Mouse (Mus musculus) thymus, postnatal 4 days (tissue): ENCODE measurements around the gene Kremen1.

Source experiments
- DNase-seq: peaks from one replicate; pipeline ENCODE4 v3.0.0; 2021

The Kremen1 gene

DNA sequence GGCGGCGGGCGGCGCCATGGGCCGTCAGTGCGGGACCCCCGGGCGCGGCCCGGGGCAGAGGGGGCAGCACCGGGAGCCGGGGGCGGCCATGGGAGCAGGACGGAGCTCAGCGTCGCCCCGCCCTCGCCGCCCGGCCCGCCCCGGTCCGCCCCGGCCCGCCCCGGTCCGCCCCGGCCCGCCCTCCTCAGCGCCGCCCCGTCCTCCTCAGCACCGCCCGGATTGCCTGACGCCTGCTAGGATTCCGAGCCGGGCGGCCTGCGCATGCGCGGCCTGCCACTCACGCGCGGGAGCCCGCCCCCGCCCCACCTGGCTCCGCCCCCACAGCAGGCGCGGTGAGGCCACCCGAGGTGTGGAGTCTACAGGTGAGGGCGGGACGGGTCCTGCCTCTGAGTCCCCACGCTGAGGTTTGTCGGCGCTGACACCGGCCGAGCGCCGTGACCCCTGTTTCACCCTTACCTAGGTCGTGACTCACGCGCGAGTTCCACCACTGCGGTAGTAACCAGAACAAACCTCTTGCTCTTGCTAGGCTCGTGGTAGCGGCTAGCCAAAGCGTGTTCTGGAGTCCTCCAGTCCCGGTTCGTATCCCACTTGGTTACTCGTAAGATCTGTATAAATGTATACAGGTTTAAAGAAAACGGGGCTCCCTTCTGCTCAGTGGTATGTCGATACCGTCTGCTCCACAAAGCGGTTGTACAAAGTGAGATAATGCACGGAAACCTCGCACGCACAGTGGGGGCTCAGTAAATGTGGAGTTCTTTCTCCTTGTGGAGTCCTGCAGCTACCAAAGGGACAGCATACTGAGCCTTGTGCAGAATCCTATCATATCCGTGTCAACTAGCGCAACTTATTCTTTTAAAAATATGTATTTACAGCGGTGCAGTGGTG lies at the start of gene Kremen1:
Gene Kremen1 (minus strand): TSS at position 51 of the 885 bp plus-strand sequence.
- peak; percentile 98 for DNase-seq

- DNase-seq, result no peak
These were observed 45.9 kb upstream of the Kremen1 start for GRCm38 (mm10) chr11:5307024-5307905.

- no peak for DNase-seq
These were observed 44.7 kb upstream of the Kremen1 start for GRCm38 (mm10) chr11:5306017-5306416.

- DNase-seq, result no peak
These were observed 43.2 kb upstream of the Kremen1 start for GRCm38 (mm10) chr11:5304526-5304925.

- peak; percentile 25 for DNase-seq
These were observed 36.6 kb upstream of the Kremen1 start for GRCm38 (mm10) chr11:5298007-5298372.

- DNase-seq, result peak; percentile 69
These were observed 36.0 kb upstream of the Kremen1 start for GRCm38 (mm10) chr11:5297148-5298006.

- peak; percentile 36 for DNase-seq
These were observed 35.3 kb upstream of the Kremen1 start for GRCm38 (mm10) chr11:5296576-5297115.

DNA sequence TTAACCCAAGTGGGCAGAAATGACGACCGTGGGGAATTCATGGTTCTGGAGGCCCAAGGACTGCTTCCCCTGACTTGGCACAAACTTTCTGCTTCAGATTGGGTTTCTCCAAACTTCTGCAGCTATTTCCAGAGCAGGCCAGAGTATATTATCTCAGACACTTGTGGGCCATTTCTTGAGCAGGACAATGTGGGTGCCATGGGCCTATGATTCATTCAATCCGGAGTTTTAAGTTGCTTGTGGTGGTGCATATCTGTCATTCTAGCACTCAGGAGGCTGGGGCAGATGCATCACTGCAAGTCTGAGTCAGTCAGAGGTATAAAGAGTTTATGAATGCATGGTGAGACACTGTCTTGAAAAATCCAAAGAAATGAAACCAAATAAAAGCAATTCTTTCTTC lies 33.4 kb upstream of the Kremen1 start:
- no peak for DNase-seq

DNA sequence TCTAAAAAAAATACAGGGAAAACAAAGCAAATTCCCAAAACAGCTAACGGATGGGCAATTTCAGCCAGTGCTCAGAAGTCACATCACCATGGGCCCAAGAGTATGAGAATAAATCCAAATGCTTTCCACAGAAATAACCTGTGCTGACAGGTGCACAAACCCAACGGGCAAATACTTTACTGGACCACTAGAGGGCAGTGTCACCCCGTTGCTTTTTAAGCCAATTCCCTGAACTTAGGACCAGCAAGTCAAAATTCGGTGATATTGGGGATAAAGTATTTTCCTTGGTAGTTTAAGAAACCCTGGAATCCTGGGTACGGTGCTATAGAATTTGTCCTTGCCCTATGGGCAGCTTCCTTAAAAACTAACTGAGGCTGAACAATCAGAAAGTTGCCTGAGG lies 29.3 kb upstream of the Kremen1 start:
- peak; percentile 84 for DNase-seq

DNA sequence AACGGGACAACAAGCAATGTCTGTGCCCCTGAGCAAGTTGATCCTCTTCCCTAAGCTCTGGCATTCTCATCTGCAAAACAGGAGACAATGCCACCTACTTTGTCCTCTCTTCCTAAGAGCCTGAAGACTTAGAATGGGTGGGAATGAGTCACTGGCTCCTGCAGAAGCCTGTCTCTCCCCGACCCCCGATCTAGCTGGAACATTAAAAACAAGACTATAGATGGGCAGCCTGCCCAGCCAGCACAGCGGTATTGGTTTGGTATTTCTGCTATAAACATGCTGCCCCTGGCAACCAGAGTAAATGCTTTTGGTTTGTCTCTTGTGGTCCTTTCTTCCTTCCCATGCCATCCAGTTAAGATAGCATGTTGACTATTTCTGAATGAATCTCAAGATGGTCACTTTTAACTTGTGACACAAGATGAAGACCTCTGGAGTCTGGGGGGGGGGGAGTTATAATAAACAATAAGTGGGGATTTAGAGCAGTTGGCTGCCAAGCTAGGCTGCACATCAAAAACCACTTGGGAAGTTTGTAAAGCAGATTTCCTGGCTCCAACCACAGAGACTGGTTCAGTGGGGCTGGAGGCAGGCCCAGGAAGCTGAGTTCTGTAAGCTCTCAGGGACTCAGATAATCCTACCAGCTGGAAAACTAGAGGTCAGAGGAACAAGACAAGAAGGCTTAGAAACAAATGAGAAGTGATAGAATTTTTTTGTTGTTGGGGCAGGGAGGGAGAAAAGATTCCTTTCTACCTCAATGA lies 28.6 kb upstream of the Kremen1 start:
- DNase-seq, result no peak

GRCm38 (mm10) chr11:5283987-5284386 lies 22.6 kb upstream of the Kremen1 start:
- DNase-seq, result no peak

- no peak for DNase-seq
These were observed 19.6 kb upstream of the Kremen1 start for GRCm38 (mm10) chr11:5280932-5281331.

DNA sequence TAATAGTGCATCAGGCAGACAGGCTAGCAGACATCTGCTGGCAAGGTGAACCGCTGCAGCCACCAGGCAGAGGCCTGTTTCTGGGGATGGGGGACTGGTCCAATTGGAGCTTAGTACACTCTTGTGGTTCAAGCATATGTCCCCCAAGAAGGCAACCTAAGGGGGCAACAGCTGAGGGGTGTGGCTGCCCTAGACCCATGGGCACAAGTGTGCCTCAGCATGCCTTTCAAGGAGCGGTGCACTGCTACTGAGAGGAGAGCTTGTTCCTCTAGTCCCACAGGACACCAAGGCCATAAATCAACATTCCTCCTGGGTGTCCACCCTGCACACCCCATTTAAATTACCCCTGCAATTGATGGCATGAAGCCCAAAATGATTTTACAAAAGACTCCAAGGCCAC lies 17.1 kb upstream of the Kremen1 start:
- no peak for DNase-seq

DNA sequence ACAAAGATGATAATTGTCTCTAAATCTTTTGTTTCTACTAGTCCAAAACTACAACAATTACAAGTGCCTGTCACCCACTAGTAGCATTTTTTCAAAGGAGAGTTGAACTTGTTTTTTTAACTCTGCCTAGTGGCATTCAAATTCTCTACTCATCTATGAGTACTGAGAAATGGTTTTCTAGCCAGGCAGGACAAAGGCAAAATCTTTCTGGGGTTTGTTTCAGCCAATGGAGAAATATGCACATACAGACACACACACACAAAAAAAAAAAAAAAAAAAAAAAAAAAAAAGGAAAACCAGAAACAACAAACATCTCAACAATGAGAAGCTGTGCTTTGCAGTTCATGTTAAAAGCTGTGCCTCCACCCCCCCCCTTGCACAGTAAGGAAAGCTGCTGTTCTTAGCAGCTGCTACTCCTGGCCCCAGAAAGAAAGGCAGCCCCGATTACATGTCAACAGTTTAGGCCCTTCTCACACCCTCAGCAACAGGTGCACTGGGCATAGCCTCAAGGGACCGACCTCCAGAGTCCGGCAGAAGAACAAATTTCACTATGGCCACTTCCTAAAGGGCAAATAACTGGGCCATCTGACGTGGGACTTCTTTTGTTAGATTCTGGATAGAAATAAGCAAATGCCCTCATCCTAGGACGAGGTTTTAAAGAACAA lies 16.1 kb upstream of the Kremen1 start:
- DNase-seq, result no peak

DNA sequence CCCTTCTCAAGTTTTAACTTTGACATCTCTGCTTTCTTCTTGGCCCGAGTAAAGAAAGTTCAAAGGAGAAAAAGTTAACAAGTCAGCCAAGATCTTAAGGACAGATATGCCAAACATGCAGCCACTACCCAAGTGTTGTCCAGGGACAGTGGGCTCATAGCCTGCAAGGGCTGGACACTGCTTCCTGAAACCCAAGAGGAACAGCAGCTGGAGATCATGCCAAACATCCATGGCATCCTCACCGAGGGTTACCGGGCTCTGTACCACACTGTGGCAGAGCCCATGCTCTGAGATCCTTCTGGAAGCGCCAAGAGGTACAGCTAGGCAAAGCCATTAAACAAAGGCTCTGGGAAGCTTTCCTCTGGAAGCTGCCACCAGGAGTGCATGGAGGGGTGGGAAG lies 13.9 kb upstream of the Kremen1 start:
- DNase-seq, result no peak

DNA sequence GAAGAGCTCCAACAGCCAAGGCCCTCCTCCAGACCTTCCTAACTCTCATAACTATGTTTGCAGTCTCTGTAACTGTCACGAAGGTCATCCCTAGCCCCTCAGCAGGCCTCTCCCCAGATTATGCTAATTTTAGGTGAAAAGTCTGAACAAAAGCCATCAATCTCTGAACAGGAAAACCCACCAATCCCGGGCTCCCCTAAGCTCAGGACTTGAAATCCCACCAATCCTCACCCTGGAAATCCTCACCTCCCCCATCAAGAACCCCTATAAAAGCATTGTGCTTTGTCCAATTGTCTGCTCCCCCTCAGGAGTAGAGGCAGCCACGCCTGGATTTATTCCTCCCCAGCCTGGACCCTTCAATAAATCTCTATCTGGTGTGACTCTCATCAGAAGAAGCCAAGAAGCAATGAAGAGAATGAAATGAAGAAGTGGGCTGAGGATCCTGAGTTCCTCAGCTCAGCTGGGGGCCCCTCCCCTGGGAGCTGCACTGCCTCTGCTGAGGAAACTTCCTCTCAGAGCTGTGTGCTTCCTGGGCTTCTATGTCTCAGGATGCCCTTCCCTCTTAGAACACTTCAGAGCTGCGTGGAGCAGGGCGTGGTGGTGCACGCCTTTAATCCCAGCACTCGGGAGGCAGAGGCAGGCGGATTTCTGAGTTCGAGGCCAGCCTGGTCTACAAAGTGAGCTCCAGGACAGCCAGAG lies 11.3 kb upstream of the Kremen1 start:
- DNase-seq, result no peak

DNA sequence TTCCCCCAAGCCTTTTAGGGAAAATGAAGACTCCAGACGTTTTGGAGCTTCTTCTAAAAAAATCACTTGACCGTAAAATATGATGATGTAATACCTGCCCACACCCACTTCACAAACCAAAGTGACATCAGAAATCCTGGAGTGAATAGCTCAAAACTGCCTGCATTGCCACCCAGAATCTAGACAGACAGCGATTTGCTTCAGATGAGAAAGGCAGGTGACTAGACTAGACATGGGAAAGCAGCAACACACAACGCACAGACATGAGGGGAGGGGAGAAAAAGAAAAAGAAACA lies 10.7 kb upstream of the Kremen1 start:
- no peak for DNase-seq

GRCm38 (mm10) chr11:5271274-5272065 lies 10.1 kb upstream of the Kremen1 start:
- no peak for DNase-seq

DNA sequence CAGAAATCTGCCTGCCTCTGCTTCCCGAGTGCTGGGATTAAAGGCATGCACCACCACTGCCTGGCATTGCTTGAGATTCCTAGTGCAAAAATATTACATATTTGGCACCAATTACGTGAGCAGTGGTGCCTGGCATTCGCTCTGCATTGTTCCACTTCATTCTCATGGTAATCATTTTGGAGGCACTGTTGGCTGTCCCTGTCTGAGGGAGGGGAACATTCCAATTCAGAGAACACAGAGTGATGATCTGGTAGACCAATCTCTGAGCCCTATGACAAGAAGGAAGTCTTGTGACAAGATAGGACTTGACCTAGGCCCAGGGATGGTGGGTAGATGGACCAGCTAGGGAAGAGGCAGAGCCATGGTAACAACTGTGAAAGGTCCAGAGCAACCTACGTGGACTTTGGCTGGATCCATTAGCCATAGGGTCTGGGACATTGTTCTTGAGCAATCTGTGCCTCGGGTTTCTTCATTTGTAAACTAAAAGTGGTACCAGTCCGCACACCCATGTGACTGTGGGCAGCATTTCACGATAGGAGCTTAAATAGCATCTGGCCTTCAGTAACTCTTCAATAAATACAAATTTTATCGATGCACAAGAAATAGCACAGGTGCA lies 8.6 kb upstream of the Kremen1 start:
- DNase-seq, result no peak

DNA sequence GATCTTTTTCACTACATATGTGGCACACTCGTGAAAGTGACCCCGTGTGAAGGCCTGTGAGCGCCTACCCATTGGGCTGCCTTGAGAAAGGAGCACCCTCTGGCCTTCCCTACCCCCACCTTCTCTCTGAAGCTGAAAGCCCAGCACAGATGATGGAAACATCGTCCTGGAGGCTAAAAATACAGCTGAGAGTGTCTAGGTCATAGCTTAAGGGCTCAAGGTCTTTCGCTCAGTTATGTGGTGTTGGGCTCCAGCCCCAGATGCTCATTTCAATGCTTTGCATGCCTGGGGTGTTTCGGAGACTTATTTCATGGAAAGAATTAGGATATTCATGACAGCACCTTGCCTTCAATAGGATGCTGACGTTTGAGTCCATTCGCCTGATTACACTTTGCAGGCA lies 4.4 kb upstream of the Kremen1 start:
- no peak for DNase-seq
